Mouse (Mus musculus): ENCODE data around the gene Hist1h4b. TPM values are rescaled to one million over a fixed set of nuclear protein-coding genes. Genes with fewer than 3 reads are reported as not detected.

Hist1h4b gene
- polyA plus RNA-seq, 1 experiment from 2014 or later = 2.2 TPM

- peak overlapping the region; percentile 69 for H3K4me3 ChIP-seq (ENCODE audit: low read depth, low read length)
- no peaks in the 10 kb centered on the region for H3K36me3 ChIP-seq (ENCODE audit: control insufficient read depth, insufficient read depth, low read length)
- 22% methylated on average over 4 of the region's 4 CpGs for WGBS (ENCODE audit: insufficient replicate concordance)
- H3K9ac ChIP-seq (ENCODE audit: low read depth, low read length) = peak overlapping the region; percentile 96
- no peaks in the 10 kb centered on the region for H3K27me3 ChIP-seq (ENCODE audit: control insufficient read depth, insufficient read depth, low read length)
- H3K4me1 ChIP-seq (ENCODE audit: control insufficient read depth, insufficient read depth, low read length) = peaks cover 4% of the 10 kb centered on the region; the same call in 1 of the 2 replicates
- peak overlapping the region; percentile 100 for H3K27ac ChIP-seq (ENCODE audit: low read depth, low read length)
- H3K4me2 ChIP-seq = peak overlapping the region; percentile 95
- H3K9me3 ChIP-seq (replicated peaks; ENCODE audit: control insufficient read depth, low read length) = no peaks in the 10 kb centered on the region
- ATAC-seq (replicated peaks; ENCODE audit: insufficient number of reproducible peaks, low FRiP score, low TSS enrichment) = no peak
Measured at GRCm38 (mm10) chr13:23738041-23738440, 18.8 kb upstream of the Hist1h4b start.

- ATAC-seq (replicated peaks; ENCODE audit: insufficient number of reproducible peaks, low FRiP score, low TSS enrichment) = peak; percentile 93
- H3K27me3 ChIP-seq (ENCODE audit: control insufficient read depth, insufficient read depth, low read length) = no peaks in the 10 kb centered on the region
- WGBS (ENCODE audit: insufficient replicate concordance) = 0% methylated on average over 34 of the region's 38 CpGs
- H3K9ac ChIP-seq (ENCODE audit: low read depth, low read length) = peak within 1 kb of the TSS; percentile 96
- H3K27ac ChIP-seq (ENCODE audit: low read depth, low read length) = peak within 1 kb of the TSS; percentile 100
- H3K36me3 ChIP-seq (ENCODE audit: control insufficient read depth, insufficient read depth, low read length) = no peaks in the 10 kb centered on the region
- H3K4me3 ChIP-seq (ENCODE audit: low read depth, low read length) = peak within 1 kb of the TSS; percentile 69
- H3K4me2 ChIP-seq = peak within 1 kb of the TSS; percentile 95
- no peaks in the 10 kb centered on the region for H3K9me3 ChIP-seq (replicated peaks; ENCODE audit: control insufficient read depth, low read length)
- peaks cover 4% of the 10 kb centered on the region; the same call in 1 of the 2 replicates for H3K4me1 ChIP-seq (ENCODE audit: control insufficient read depth, insufficient read depth, low read length)
Measured at GRCm38 (mm10) chr13:23738677-23739068, 18.1 kb upstream of the Hist1h4b start, which contains the start of gene Hist1h1c. Hist1h1c (plus strand) TSS chr13:23738808.

DNA sequence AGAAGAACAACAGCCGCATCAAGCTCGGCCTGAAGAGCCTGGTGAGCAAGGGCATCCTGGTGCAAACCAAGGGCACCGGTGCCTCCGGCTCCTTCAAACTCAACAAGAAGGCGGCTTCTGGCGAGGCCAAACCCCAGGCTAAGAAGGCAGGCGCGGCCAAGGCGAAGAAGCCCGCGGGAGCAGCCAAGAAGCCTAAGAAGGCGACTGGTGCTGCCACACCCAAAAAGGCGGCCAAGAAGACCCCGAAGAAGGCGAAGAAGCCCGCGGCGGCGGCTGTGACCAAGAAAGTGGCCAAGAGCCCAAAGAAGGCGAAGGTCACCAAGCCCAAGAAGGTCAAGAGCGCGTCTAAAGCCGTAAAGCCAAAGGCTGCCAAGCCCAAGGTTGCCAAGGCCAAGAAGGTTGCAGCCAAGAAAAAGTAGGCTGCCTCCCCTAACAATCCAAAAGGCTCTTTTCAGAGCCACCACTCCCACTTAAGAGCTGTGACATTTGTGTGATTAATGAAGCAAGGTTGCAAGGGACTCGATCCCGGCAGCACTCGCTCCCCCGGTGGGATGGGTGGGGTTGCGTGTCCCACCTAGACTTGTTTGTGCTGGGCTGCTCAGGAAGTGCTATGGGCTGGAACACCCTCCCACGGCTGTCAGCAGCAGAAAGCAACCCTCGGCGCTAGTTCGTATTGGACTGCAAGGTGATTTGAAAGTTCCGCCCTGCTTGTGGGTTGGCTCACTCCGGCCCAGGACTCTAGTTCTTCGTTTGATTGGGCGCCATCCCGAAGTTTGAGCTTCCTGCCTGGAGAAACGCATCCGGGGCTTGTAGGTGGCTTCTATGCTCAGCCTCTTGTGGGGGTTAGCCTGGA, 17.5 kb upstream of the Hist1h4b start:
- under 1% methylated on average over 39 of the region's 39 CpGs for whole genome bisulfite sequencing (ENCODE audit: insufficient replicate concordance)
- H3K9ac ChIP-seq (ENCODE audit: low read depth, low read length) = peak overlapping the region; percentile 96
- no peaks in the 10 kb centered on the region for H3K9me3 ChIP-seq (replicated peaks; ENCODE audit: control insufficient read depth, low read length)
- peak; percentile 82 for ATAC-seq (replicated peaks; ENCODE audit: insufficient number of reproducible peaks, low FRiP score, low TSS enrichment)
- H3K4me3 ChIP-seq (ENCODE audit: low read depth, low read length) = peak overlapping the region; percentile 69
- H3K27ac ChIP-seq (ENCODE audit: low read depth, low read length) = peak overlapping the region; percentile 100
- no peaks in the 10 kb centered on the region for H3K36me3 ChIP-seq (ENCODE audit: control insufficient read depth, insufficient read depth, low read length)
- peak overlapping the region; percentile 95 for H3K4me2 ChIP-seq
- no peaks in the 10 kb centered on the region for H3K27me3 ChIP-seq (ENCODE audit: control insufficient read depth, insufficient read depth, low read length)
- H3K4me1 ChIP-seq (ENCODE audit: control insufficient read depth, insufficient read depth, low read length) = peaks cover 4% of the 10 kb centered on the region; the same call in 1 of the 2 replicates

DNA sequence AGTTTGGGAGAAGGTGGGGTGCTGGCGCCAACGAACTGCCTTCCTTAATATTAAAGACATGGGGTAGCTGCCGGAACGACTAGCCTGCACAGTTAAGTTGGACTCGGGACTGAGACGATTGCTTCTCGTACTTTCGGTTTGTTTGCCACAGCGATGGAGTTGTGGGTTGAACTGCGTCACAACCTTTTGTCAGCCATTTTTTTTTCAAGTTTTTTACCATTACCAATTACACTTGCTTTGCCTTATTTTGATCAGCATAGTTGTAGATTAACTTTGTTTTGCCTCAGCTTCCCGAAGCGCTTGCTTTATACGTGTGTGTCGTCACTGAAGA, 16.9 kb upstream of the Hist1h4b start:
- Histone ChIP-seq H3K27me3 (ENCODE audit: control insufficient read depth, insufficient read depth, low read length) (no peaks in the 10 kb centered on the region), H3K4me2 (peak overlapping the region; percentile 95), H3K4me3 (ENCODE audit: low read depth, low read length) (peak overlapping the region; percentile 69), H3K36me3 (ENCODE audit: control insufficient read depth, insufficient read depth, low read length) (no peaks in the 10 kb centered on the region), H3K9me3 (replicated peaks; ENCODE audit: control insufficient read depth, low read length) (no peaks in the 10 kb centered on the region), H3K9ac (ENCODE audit: low read depth, low read length) (peak overlapping the region; percentile 96), H3K27ac (ENCODE audit: low read depth, low read length) (peak overlapping the region; percentile 100), H3K4me1 (ENCODE audit: control insufficient read depth, insufficient read depth, low read length) (peaks cover 4% of the 10 kb centered on the region; the same call in 1 of the 2 replicates)
- no peak for ATAC-seq (replicated peaks; ENCODE audit: insufficient number of reproducible peaks, low FRiP score, low TSS enrichment)
- 1% methylated on average over 14 of the region's 14 CpGs for WGBS (ENCODE audit: insufficient replicate concordance)

DNA sequence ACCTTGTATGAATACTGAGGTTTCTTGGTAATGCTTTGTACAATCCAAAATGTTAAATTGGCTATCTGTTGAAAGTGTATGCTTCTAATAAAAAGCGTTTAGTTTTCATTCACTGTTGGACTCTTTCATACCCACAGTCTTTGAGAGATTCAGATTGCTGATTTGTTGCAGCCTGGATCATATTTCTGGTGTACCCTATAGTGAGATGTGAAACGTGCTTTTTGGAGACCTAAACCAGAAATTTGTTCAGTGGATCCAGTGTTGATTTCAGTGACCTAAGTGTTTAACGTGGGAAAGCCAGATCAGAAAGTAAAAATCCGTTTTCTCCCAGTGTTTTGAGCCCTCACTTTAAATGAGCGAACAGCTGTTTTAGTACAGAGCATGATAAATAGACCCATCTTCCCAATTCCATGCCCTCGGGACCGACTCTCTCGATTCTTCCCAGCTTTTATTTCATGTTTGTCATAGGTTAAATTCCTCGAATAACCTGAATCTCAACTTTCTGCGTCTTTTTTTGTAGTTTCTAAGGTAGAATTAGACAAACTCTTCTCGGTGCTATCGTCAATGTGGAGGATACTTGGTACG, 16.5 kb upstream of the Hist1h4b start:
- H3K4me2 ChIP-seq = peak overlapping the region; percentile 95
- no peak for ATAC-seq (replicated peaks; ENCODE audit: insufficient number of reproducible peaks, low FRiP score, low TSS enrichment)
- no peaks in the 10 kb centered on the region for H3K27me3 ChIP-seq (ENCODE audit: control insufficient read depth, insufficient read depth, low read length)
- WGBS (ENCODE audit: insufficient replicate concordance) = 29% methylated on average over 13 of the region's 13 CpGs
- H3K27ac ChIP-seq (ENCODE audit: low read depth, low read length) = peak overlapping the region; percentile 100
- no peaks in the 10 kb centered on the region for H3K9me3 ChIP-seq (replicated peaks; ENCODE audit: control insufficient read depth, low read length)
- no peaks in the 10 kb centered on the region for H3K36me3 ChIP-seq (ENCODE audit: control insufficient read depth, insufficient read depth, low read length)
- H3K4me3 ChIP-seq (ENCODE audit: low read depth, low read length) = peak overlapping the region; percentile 69
- peak overlapping the region; percentile 96 for H3K9ac ChIP-seq (ENCODE audit: low read depth, low read length)
- peaks cover 4% of the 10 kb centered on the region; the same call in 1 of the 2 replicates for H3K4me1 ChIP-seq (ENCODE audit: control insufficient read depth, insufficient read depth, low read length)

- Histone ChIP-seq H3K9ac (ENCODE audit: low read depth, low read length) (peak overlapping the region; percentile 96; the same call in 1 of the 2 replicates), H3K27ac (ENCODE audit: low read depth, low read length) (peak overlapping the region; percentile 100), H3K36me3 (ENCODE audit: control insufficient read depth, insufficient read depth, low read length) (no peaks in the 10 kb centered on the region), H3K9me3 (replicated peaks; ENCODE audit: control insufficient read depth, low read length) (no peaks in the 10 kb centered on the region), H3K4me3 (ENCODE audit: low read depth, low read length) (0 out of 2 replicates have a peak overlapping the region, but pooled peaks have one; percentile 69), H3K4me2 (peak overlapping the region; percentile 95), H3K4me1 (ENCODE audit: control insufficient read depth, insufficient read depth, low read length) (peaks cover 4% of the 10 kb centered on the region; the same call in 1 of the 2 replicates), H3K27me3 (ENCODE audit: control insufficient read depth, insufficient read depth, low read length) (no peaks in the 10 kb centered on the region)
- 53% methylated on average over 5 of the region's 5 CpGs for WGBS (ENCODE audit: insufficient replicate concordance)
- no peak for ATAC-seq (replicated peaks; ENCODE audit: insufficient number of reproducible peaks, low FRiP score, low TSS enrichment)
Measured at GRCm38 (mm10) chr13:23740910-23741309, 15.9 kb upstream of the Hist1h4b start.

DNA sequence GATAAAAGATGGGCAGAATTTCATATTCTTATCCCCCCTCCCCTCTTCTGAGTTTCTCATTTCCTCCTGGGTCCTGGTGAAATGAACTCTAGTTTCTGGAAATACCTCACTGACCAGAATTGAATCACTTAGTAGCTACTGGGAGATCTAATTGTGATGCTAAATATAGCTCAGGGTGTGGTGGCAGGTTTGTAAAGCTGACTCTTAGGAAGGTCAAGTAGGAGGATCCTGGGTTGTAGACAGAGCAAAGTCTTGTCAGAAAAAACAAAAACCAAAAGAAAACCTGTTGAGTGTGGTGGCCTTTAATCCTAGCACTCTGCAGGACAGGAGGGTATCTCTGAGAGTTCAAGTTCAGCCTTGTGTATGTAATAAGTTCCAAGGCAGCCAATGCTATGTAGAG, 14.8 kb upstream of the Hist1h4b start:
- no peaks in the 10 kb centered on the region for H3K36me3 ChIP-seq (ENCODE audit: control insufficient read depth, insufficient read depth, low read length)
- H3K4me2 ChIP-seq = 0 out of 2 replicates have a peak overlapping the region, but pooled peaks have one; percentile 14
- no peak overlapping the region; the same call in 1 of the 2 replicates for H3K27ac ChIP-seq (ENCODE audit: low read depth, low read length)
- ATAC-seq (replicated peaks; ENCODE audit: insufficient number of reproducible peaks, low FRiP score, low TSS enrichment) = no peak
- H3K4me3 ChIP-seq (ENCODE audit: low read depth, low read length) = no peak overlapping the region
- H3K9me3 ChIP-seq (replicated peaks; ENCODE audit: control insufficient read depth, low read length) = no peaks in the 10 kb centered on the region
- no peaks in the 10 kb centered on the region for H3K27me3 ChIP-seq (ENCODE audit: control insufficient read depth, insufficient read depth, low read length)
- 0 out of 2 replicates have a peak overlapping the region, but pooled peaks have one; percentile 18 for H3K9ac ChIP-seq (ENCODE audit: low read depth, low read length)
- H3K4me1 ChIP-seq (ENCODE audit: control insufficient read depth, insufficient read depth, low read length) = peaks cover 4% of the 10 kb centered on the region; the same call in 1 of the 2 replicates

DNA sequence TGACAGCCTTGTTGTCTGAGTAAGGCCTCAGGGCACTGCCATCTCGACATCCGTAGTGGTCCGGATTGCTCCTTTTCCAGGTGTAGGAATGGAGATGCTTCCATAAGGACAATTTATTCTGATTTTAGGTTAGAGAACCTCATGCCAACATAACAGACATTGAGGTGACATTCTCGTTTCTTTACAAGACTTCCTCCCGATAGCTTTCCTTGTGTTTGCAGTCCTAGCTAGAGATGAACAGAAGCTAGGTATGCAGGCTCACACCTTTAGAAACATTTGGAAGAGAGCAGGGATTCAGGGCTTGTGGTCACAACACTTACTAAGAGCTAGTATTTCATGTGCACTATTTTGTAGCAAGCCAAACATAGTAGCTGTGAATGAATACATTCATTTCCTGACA, 13.6 kb upstream of the Hist1h4b start:
- no peak for ATAC-seq (replicated peaks; ENCODE audit: insufficient number of reproducible peaks, low FRiP score, low TSS enrichment)
- Histone ChIP-seq H3K4me3 (ENCODE audit: low read depth, low read length) (no peak overlapping the region), H3K9ac (ENCODE audit: low read depth, low read length) (no peak overlapping the region), H3K4me1 (ENCODE audit: control insufficient read depth, insufficient read depth, low read length) (peaks cover 9% of the 10 kb centered on the region), H3K36me3 (ENCODE audit: control insufficient read depth, insufficient read depth, low read length) (no peaks in the 10 kb centered on the region), H3K9me3 (replicated peaks; ENCODE audit: control insufficient read depth, low read length) (no peaks in the 10 kb centered on the region), H3K27ac (ENCODE audit: low read depth, low read length) (0 out of 2 replicates have a peak overlapping the region, but pooled peaks have one; percentile 22), H3K4me2 (peak overlapping the region; percentile 10), H3K27me3 (ENCODE audit: control insufficient read depth, insufficient read depth, low read length) (no peaks in the 10 kb centered on the region)
- 80% methylated on average over 5 of the region's 5 CpGs for whole genome bisulfite sequencing (ENCODE audit: insufficient replicate concordance)

All from heart, embryonic 11.5 days (tissue).